Mouse (Mus musculus): ENCODE data around the gene Pde4d.

- TF ChIP-seq CTCF (IDR thresholded peaks at IDR 0.05; ENCODE audit: low read depth) (no peak), EP300 (optimal IDR thresholded peaks at IDR 0.05) (no peak)
These were observed 646.9 kb downstream of the Pde4d start for GRCm38 (mm10) chr13:109096654-109097053.

Data from stomach, postnatal 0 days (tissue).